In the genomic region with DNA sequence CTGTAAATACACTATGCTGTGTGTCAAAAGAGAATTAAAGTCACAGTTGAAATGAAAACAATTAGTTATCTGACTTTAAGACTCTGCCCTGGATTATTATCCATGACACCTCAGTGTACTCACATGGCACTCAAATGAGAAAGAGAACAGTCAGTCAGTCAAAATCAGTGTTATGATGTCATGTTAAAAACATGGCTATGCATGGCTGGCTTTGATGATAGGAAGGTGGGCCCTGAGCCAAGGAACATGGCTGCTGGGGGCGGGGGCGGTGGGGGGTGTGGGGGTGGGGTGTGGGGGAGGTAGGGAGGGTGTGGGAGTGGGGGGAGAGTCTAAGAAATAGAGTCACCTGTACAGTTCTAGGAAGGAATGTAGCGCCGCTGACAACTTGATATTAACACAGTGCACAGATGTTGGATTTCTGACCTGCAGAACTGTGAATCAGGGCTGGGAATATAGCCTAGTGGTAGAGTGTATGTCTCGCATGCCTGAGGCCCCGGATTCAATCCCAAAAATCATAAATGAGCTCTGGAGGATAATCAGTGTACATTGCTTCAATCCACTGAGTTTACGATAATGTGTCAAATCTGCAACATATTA, we compare ENCODE assay signal across 13 mouse cellular contexts.
"Had no signal": no experiment of that assay in that cellular context is flagged by ENCODE, and none has a peak within 500 bp of the region (broad histone marks: within the 10 kb centered on the region; RNA-seq: fewer than 3 reads in every experiment).

No protein-coding gene starts in this region.

- H3K4me1 ChIP-seq: liver, embryonic 13.5 days had no signal

- H3K36me3 ChIP-seq: kidney, embryonic 15.5 days; limb, embryonic 12.5 days; liver, embryonic 13.5 days had no signal

- H3K27me3 ChIP-seq: kidney, embryonic 15.5 days; limb, embryonic 12.5 days; liver, embryonic 13.5 days had no signal

- H3K27ac ChIP-seq: kidney, embryonic 15.5 days; left cerebral cortex, adult 2 months; limb, embryonic 12.5 days; liver, embryonic 13.5 days had no signal

- H3K4me3 ChIP-seq: kidney, embryonic 15.5 days; left cerebral cortex, adult 2 months; limb, embryonic 12.5 days; liver, embryonic 13.5 days had no signal

- H3K4me2 ChIP-seq: kidney, embryonic 15.5 days; limb, embryonic 12.5 days; liver, embryonic 13.5 days; midbrain, embryonic 11.5 days had no signal

- H3K9ac ChIP-seq: kidney, embryonic 15.5 days; limb, embryonic 12.5 days; liver, embryonic 13.5 days had no signal

- H3K9me3 ChIP-seq: kidney, embryonic 15.5 days; limb, embryonic 12.5 days; liver, embryonic 13.5 days had no signal

- DNase-seq: kidney, postnatal 36 days; layer of hippocampus, postnatal 36 days; liver, embryonic 13.5 days; lung, adult 2 months; lung, postnatal 14 days; lung, postnatal 4 days; midbrain, embryonic 14.5 days; thymus, adult 18-20 months; thymus, postnatal 36 days had no signal
